Mouse (Mus musculus) ES-Bruce4 (cell line): ENCODE measurements around the gene Zfp408.

Experiments used
- CTCF ChIP-seq: IDR thresholded peaks from one replicate; pipeline ENCODE4 v1.8.1; 2011; ENCODE audit warnings: low read depth, low read length
- EP300 ChIP-seq: IDR thresholded peaks from 2 replicates; pipeline ENCODE4 v1.6.1; 2011; ENCODE audit warnings: low read depth, low read length; ENCODE audit not compliant: insufficient read depth
- POLR2A ChIP-seq: IDR thresholded peaks from one replicate; pipeline ENCODE4 v1.8.1; 2011; ENCODE audit warnings: low read length; ENCODE audit not compliant: insufficient read depth

DNA sequence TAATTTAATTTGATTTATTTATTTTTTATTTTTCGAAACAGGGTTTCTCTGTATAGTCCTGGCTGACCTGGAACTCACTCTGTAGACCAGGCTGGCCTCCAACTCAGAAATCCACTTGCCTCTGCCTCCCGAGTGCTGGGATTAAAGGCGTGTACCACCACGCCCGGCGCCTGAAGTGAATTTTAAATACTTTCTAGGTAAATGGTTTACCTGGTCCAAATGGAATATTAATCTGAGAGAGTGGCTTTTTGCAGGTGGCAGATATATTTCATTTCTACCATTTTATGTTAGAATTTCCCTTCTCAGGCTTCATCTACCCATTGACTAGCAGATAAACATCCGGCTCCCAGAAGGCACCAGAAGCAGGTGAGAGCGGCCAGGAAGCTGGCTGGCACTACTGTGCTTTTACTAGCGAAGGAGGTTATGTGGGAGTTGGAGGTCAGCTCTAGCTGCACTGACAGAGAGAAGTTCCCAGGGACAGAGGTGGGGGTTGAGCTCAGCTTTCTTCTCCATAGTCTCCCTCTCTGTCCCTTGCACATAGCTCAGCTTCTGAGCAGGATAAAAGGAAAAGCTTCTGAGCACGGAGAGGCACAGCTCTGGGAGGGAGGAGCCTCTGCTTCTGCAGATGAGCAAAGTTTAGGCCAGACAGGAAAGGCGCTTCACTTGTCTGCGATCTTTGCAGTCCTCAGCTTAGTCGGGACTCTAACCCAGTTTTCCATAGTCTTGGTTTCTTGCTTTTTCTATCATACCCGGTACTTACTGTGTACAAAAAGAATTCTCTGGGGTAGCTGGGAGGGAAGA, 2.1 kb upstream of the Zfp408 start:
- no peak for TF ChIP-seq CTCF
- no peak for TF ChIP-seq POLR2A
- TF ChIP-seq EP300 = no peak
